Comparison of ENCODE assay signal across 9 mouse cellular contexts in the genomic region with DNA sequence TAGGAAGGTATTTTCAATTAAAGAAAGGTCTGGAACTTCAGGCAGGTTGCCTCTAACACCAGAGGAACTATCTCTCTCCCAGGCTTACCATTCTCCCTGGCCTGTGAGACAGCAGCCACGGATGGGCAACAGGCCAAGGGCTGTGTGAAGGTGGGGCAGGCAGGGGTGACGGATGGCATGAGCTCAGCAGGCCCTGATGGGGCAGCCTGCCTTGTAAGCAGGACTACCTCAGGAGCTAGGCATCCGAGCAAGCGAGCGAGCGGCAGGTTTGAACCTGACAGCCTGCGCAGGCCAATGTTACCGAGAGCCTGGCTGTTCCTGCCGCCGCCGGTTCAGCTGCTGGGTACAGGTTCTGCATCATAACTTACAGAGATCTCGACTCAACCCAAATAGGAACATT. TPM values are rescaled to one million over a fixed set of nuclear protein-coding genes. Genes with fewer than 3 reads are reported as not detected.
DNase-seq lines count a peak whose midpoint lies in the region; ATAC-seq lines count a peak whose summit lies in the region.
"Had no signal": no experiment of that assay in that cellular context is flagged by ENCODE, and none has a peak within 500 bp of the region (broad histone marks: within the 10 kb centered on the region; RNA-seq: fewer than 3 reads in every experiment).

No protein-coding gene starts in this region.

- peak; percentile 50 for DNase-seq in right cerebral cortex, postnatal 4 days
- no peak for DNase-seq in right cerebral cortex, adult 2 months (ENCODE audit: low spot score in 2 of 2)
- DNase-seq in cerebellum, postnatal 14 days, result peak; percentile 87 to 94
- DNase-seq in heart, postnatal 36 days, result peak; percentile 61 to 65
- peak; percentile 57 for DNase-seq in lung, postnatal 25 days (ENCODE audit: low spot score)
- DNase-seq in thymus, postnatal 0 days (ENCODE audit: low spot score), result no peak
- DNase-seq in thymus, postnatal 36 days, result no peak

- no peak overlapping the region for H3K9ac ChIP-seq in liver, embryonic 12.5 days
- H3K9ac ChIP-seq: neural tube, embryonic 12.5 days had no signal

- peaks cover 3% of the 10 kb centered on the region; the same call in 1 of the 2 replicates for H3K27me3 ChIP-seq in liver, embryonic 12.5 days (replicated peaks)
- H3K27me3 ChIP-seq: neural tube, embryonic 12.5 days had no signal

- H3K4me2 ChIP-seq in liver, embryonic 12.5 days, result no peak overlapping the region
- H3K4me2 ChIP-seq: neural tube, embryonic 12.5 days had no signal

- no peak for ATAC-seq in liver, embryonic 12.5 days

- no peaks in the 10 kb centered on the region for H3K9me3 ChIP-seq in liver, embryonic 12.5 days (replicated peaks)
- H3K9me3 ChIP-seq: neural tube, embryonic 12.5 days had no signal

- no peak overlapping the region for H3K27ac ChIP-seq in liver, embryonic 12.5 days
- H3K27ac ChIP-seq: neural tube, embryonic 12.5 days had no signal

- 0 out of 2 replicates have a peak, but pooled peaks cover 9% of the 10 kb centered on the region for H3K4me1 ChIP-seq in liver, embryonic 12.5 days

- intact Hi-C loops in heart, postnatal 36 days (cut with DNase I), result no loop called here

- 53% methylated on average over 12 of the region's 12 CpGs for WGBS in liver, embryonic 12.5 days (ENCODE audit: insufficient replicate concordance)

- H3K4me3 ChIP-seq in liver, embryonic 12.5 days, result no peak overlapping the region
- H3K4me3 ChIP-seq: neural tube, embryonic 12.5 days had no signal

- no peaks in the 10 kb centered on the region for H3K36me3 ChIP-seq in liver, embryonic 12.5 days
- H3K36me3 ChIP-seq: neural tube, embryonic 12.5 days had no signal

RNA-seq across cellular contexts. Expression of a gene that starts 11.4 kb away (rescaled TPM):
- total RNA-seq in heart, postnatal 36 days (2021), result 1 to 10 TPM; 6.3 to 7.7 TPM
- polyA plus RNA-seq in liver, embryonic 12.5 days (2016; fragmentation: Nextera tagmentation; extraction: Ambion mirVana), result 0.13 and 0.43 TPM in 2 replicates
- polyA plus RNA-seq in thymus, postnatal 0 days (2015; fragmentation: Nextera tagmentation; extraction: Ambion mirVana), result 12.2 and 14.7 TPM in 2 replicates

Comparison
In these comparisons a context has a peak if more than half of its experiments do, and no peak if none do; other contexts are left out.
1. DNase-seq: peak in right cerebral cortex, postnatal 4 days (single experiment), cerebellum, postnatal 14 days (2 of 2), heart, postnatal 36 days (2 of 2) and lung, postnatal 25 days (single experiment); none in right cerebral cortex, adult 2 months (0 of 2), thymus, postnatal 0 days (single experiment) and thymus, postnatal 36 days (0 of 2).